Mouse (Mus musculus): Measurements from ENCODE around the gene Rasgrp4.
"Not testable (repeated sequence)": the region's sequence is repeated elsewhere in the genome, so short reads cannot be mapped to it uniquely, and the experiment has no call there.

GRCm38 (mm10) chr7:29181323-29181722, 46.7 kb downstream of the Rasgrp4 start:
- not testable (repeated sequence) for TF ChIP-seq HCFC1 (IDR thresholded peaks at IDR 0.05; ENCODE audit: borderline replicate concordance, insufficient read depth, low read length); CHD2 (IDR thresholded peaks at IDR 0.05; ENCODE audit: low read depth, low read length); MAFK (IDR thresholded peaks at IDR 0.05; ENCODE audit: insufficient read depth, low read depth, low read length)
